In genomic region chr8:61917287-61917686, GRCm38 (mm10) we compare ENCODE assay signal across 24 mouse cellular contexts. TPM values are rescaled to one million over a fixed set of nuclear protein-coding genes. Genes with fewer than 3 reads are reported as not detected.
A peak's percentile ranks its signal among the peaks of the same experiment; 100 is the strongest.
DNase-seq lines count a peak whose midpoint lies in the region; ATAC-seq lines count a peak whose summit lies in the region.
"Had no signal": no experiment of that assay in that cellular context is flagged by ENCODE, and none has a peak within 500 bp of the region (broad histone marks: within the 10 kb centered on the region; RNA-seq: fewer than 3 reads in every experiment).

No protein-coding gene starts in this region.

- H3K9ac ChIP-seq in embryonic facial prominence, embryonic 14.5 days (ENCODE audit: low read depth, low read length), result no peak overlapping the region
- H3K9ac ChIP-seq in midbrain, embryonic 14.5 days (replicated peaks; ENCODE audit: low read length), result no peak overlapping the region
- no peak overlapping the region for H3K9ac ChIP-seq in midbrain, embryonic 13.5 days (replicated peaks)
- H3K9ac ChIP-seq: embryonic facial prominence, embryonic 13.5 days; forebrain, embryonic 13.5 days; hindbrain, embryonic 12.5 days; hindbrain, embryonic 15.5 days had no signal

- H3K4me1 ChIP-seq in embryonic facial prominence, embryonic 14.5 days (ENCODE audit: control insufficient read depth, insufficient read depth, low read length), result no peaks in the 10 kb centered on the region
- H3K4me1 ChIP-seq in embryonic facial prominence, embryonic 10.5 days, result 0 out of 2 replicates have a peak, but pooled peaks cover 7% of the 10 kb centered on the region
- no peaks in the 10 kb centered on the region for H3K4me1 ChIP-seq in midbrain, embryonic 14.5 days (ENCODE audit: control insufficient read depth, insufficient read depth, low read length)
- H3K4me1 ChIP-seq in midbrain, embryonic 13.5 days (replicated peaks), result no peaks in the 10 kb centered on the region
- H3K4me1 ChIP-seq: embryonic facial prominence, embryonic 13.5 days; forebrain, embryonic 10.5 days; forebrain, embryonic 13.5 days; hindbrain, embryonic 12.5 days; hindbrain, embryonic 15.5 days had no signal

- H3K27ac ChIP-seq in embryonic facial prominence, embryonic 14.5 days (replicated peaks; ENCODE audit: low read depth, low read length), result no peak overlapping the region
- H3K27ac ChIP-seq in embryonic facial prominence, embryonic 10.5 days (replicated peaks), result no peak overlapping the region
- H3K27ac ChIP-seq in midbrain, embryonic 14.5 days (replicated peaks; ENCODE audit: low read depth, low read length), result no peak overlapping the region
- no peak overlapping the region for H3K27ac ChIP-seq in midbrain, embryonic 13.5 days
- H3K27ac ChIP-seq: embryonic facial prominence, embryonic 13.5 days; forebrain, embryonic 10.5 days; forebrain, embryonic 13.5 days; gastrocnemius, adult 2 months; hindbrain, embryonic 12.5 days; hindbrain, embryonic 15.5 days had no signal

- H3K36me3 ChIP-seq in embryonic facial prominence, embryonic 14.5 days (ENCODE audit: control insufficient read depth, insufficient read depth, low read length), result no peaks in the 10 kb centered on the region
- no peaks in the 10 kb centered on the region for H3K36me3 ChIP-seq in embryonic facial prominence, embryonic 10.5 days (replicated peaks)
- H3K36me3 ChIP-seq in midbrain, embryonic 14.5 days (ENCODE audit: control insufficient read depth, insufficient read depth, low read length), result no peaks in the 10 kb centered on the region
- H3K36me3 ChIP-seq in midbrain, embryonic 13.5 days, result no peaks in the 10 kb centered on the region
- H3K36me3 ChIP-seq: embryonic facial prominence, embryonic 13.5 days; forebrain, embryonic 10.5 days; G1E; hindbrain, embryonic 12.5 days; hindbrain, embryonic 15.5 days had no signal

- H3K4me2 ChIP-seq in embryonic facial prominence, embryonic 14.5 days (ENCODE audit: low read depth, low read length), result no peak overlapping the region
- H3K4me2 ChIP-seq in midbrain, embryonic 14.5 days (ENCODE audit: low read length), result no peak overlapping the region
- no peak overlapping the region for H3K4me2 ChIP-seq in midbrain, embryonic 13.5 days (replicated peaks)
- H3K4me2 ChIP-seq: embryonic facial prominence, embryonic 13.5 days; forebrain, embryonic 13.5 days; heart, embryonic 11.5 days; hindbrain, embryonic 12.5 days; hindbrain, embryonic 15.5 days had no signal

- 55% methylated on average over 4 of the region's 4 CpGs for WGBS in embryonic facial prominence, embryonic 14.5 days
- WGBS in embryonic facial prominence, embryonic 10.5 days, result 89% methylated on average over 4 of the region's 4 CpGs
- 81% methylated on average over 4 of the region's 4 CpGs for WGBS in midbrain, embryonic 14.5 days
- WGBS in midbrain, embryonic 13.5 days, result 87% methylated on average over 4 of the region's 4 CpGs

- no peak overlapping the region for H3K4me3 ChIP-seq in embryonic facial prominence, embryonic 14.5 days (ENCODE audit: low read depth, low read length)
- H3K4me3 ChIP-seq in embryonic facial prominence, embryonic 10.5 days, result no peak overlapping the region
- no peak overlapping the region for H3K4me3 ChIP-seq in midbrain, embryonic 14.5 days (replicated peaks; ENCODE audit: low read depth, low read length)
- no peak overlapping the region for H3K4me3 ChIP-seq in midbrain, embryonic 13.5 days (replicated peaks)
- H3K4me3 ChIP-seq: embryonic facial prominence, embryonic 13.5 days; forebrain, embryonic 10.5 days; forebrain, embryonic 13.5 days; gastrocnemius, adult 2 months; hindbrain, embryonic 12.5 days; hindbrain, embryonic 15.5 days had no signal

- no peaks in the 10 kb centered on the region for H3K27me3 ChIP-seq in embryonic facial prominence, embryonic 14.5 days (replicated peaks; ENCODE audit: control insufficient read depth, insufficient read depth, low read length)
- H3K27me3 ChIP-seq in embryonic facial prominence, embryonic 10.5 days (replicated peaks; ENCODE audit: low read depth, poor library complexity, severe bottlenecking), result no peaks in the 10 kb centered on the region
- H3K27me3 ChIP-seq in midbrain, embryonic 14.5 days (ENCODE audit: control insufficient read depth, insufficient read depth, low read length), result no peaks in the 10 kb centered on the region
- no peaks in the 10 kb centered on the region for H3K27me3 ChIP-seq in midbrain, embryonic 13.5 days
- H3K27me3 ChIP-seq: CH12.LX; embryonic facial prominence, embryonic 13.5 days; forebrain, embryonic 13.5 days; hindbrain, embryonic 12.5 days; hindbrain, embryonic 15.5 days had no signal

- peak; percentile 69; the same call in 1 of the 2 replicates for ATAC-seq in embryonic facial prominence, embryonic 14.5 days (ENCODE audit: low read depth)
- ATAC-seq in midbrain, embryonic 14.5 days (ENCODE audit: low FRiP score, low TSS enrichment), result no peak
- ATAC-seq in midbrain, embryonic 13.5 days, result no peak
- ATAC-seq: forebrain, embryonic 13.5 days; forebrain, embryonic 16.5 days had no signal

- H3K9me3 ChIP-seq in embryonic facial prominence, embryonic 14.5 days (ENCODE audit: control insufficient read depth, low read length), result no peaks in the 10 kb centered on the region
- no peaks in the 10 kb centered on the region for H3K9me3 ChIP-seq in embryonic facial prominence, embryonic 10.5 days
- H3K9me3 ChIP-seq in midbrain, embryonic 14.5 days (ENCODE audit: control insufficient read depth, low read length), result no peaks in the 10 kb centered on the region
- no peaks in the 10 kb centered on the region for H3K9me3 ChIP-seq in midbrain, embryonic 13.5 days
- H3K9me3 ChIP-seq: embryonic facial prominence, embryonic 13.5 days; forebrain, embryonic 10.5 days; forebrain, embryonic 13.5 days; G1E; hindbrain, embryonic 12.5 days; hindbrain, embryonic 15.5 days had no signal

- peak; percentile 79 for DNase-seq in embryonic facial prominence, embryonic 14.5 days (ENCODE audit: low spot score)
- no peak for DNase-seq in embryonic facial prominence, embryonic 10.5 days (ENCODE audit: low spot score)
- peak; percentile 7 for DNase-seq in midbrain, embryonic 14.5 days
- DNase-seq in retina, postnatal 1 day, result peak; percentile 77
- no peak for DNase-seq in adrenal gland, postnatal 14 days
- DNase-seq in MN1 (ENCODE audit: low spot score), result no peak
- DNase-seq: adrenal gland, adult 2 months; adrenal gland, postnatal 25 days; cerebellum, adult 18-20 months; cerebellum, adult 9-10 months; cerebellum, postnatal 14 days; gastrocnemius, adult 2 months; gastrocnemius, postnatal 14 days; heart, adult 11 months had no signal

RNA-seq across cellular contexts. Expression of gene Ddx60, which starts 10.6 kb away (rescaled TPM):
- polyA plus RNA-seq in embryonic facial prominence, embryonic 14.5 days (2014; fragmentation: Nextera tagmentation; extraction: Ambion mirVana), result 0.82 and 1.3 TPM in 2 replicates
- polyA plus RNA-seq in embryonic facial prominence, embryonic 10.5 days (2016; fragmentation: Nextera tagmentation; extraction: Ambion mirVana), result 0.05 and 0.11 TPM in 2 replicates
- 0.04 and 1.0 TPM in 2 replicates for polyA plus RNA-seq in midbrain, embryonic 14.5 days (2014; fragmentation: Nextera tagmentation; extraction: Ambion mirVana)
- 0.26 and 0.36 TPM in 2 replicates for polyA plus RNA-seq in midbrain, embryonic 13.5 days (2015; fragmentation: Nextera tagmentation; extraction: Ambion mirVana)
- total RNA-seq in adrenal gland, postnatal 14 days (2021), result 2.7 and 3.8 TPM in 2 replicates
- polyA plus RNA-seq: G1E had no signal

RNA-seq across cellular contexts. Expression of gene Palld, which starts 14.8 kb away (rescaled TPM):
- polyA plus RNA-seq in embryonic facial prominence, embryonic 14.5 days (2014; fragmentation: Nextera tagmentation; extraction: Ambion mirVana), result 95.5 and 96.3 TPM in 2 replicates
- 52.2 and 62.2 TPM in 2 replicates for polyA plus RNA-seq in embryonic facial prominence, embryonic 10.5 days (2016; fragmentation: Nextera tagmentation; extraction: Ambion mirVana)
- polyA plus RNA-seq in midbrain, embryonic 14.5 days (2014; fragmentation: Nextera tagmentation; extraction: Ambion mirVana), result 13.6 and 19.4 TPM in 2 replicates
- 26.9 and 27.6 TPM in 2 replicates for polyA plus RNA-seq in midbrain, embryonic 13.5 days (2015; fragmentation: Nextera tagmentation; extraction: Ambion mirVana)
- total RNA-seq in adrenal gland, postnatal 14 days (2021), result 31.6 and 35.1 TPM in 2 replicates
- polyA plus RNA-seq: G1E had no signal

Comparison
In these comparisons a context has a peak if more than half of its experiments do, and no peak if none do; other contexts are left out.
1. DNase-seq: peak in embryonic facial prominence, embryonic 14.5 days (single experiment), midbrain, embryonic 14.5 days (single experiment) and retina, postnatal 1 day (single experiment); none in embryonic facial prominence, embryonic 10.5 days (single experiment), adrenal gland, postnatal 14 days (single experiment) and MN1 (single experiment).